Mouse (Mus musculus): ENCODE data around the gene Ypel2.

- TF ChIP-seq MAZ (IDR thresholded peaks at IDR 0.05; ENCODE audit: low read depth, low read length) (no peak), CTCF (IDR thresholded peaks at IDR 0.05 in 2 of 3, conservative IDR thresholded peaks at IDR 0.05 in 1 of 3; ENCODE audit: control insufficient read depth in 1 of 3, insufficient read depth in 1 of 3, low read depth in 2 of 3, low read length in 3 of 3, poor library complexity in 1 of 3, severe bottlenecking in 1 of 3) (no peak), POLR2A (IDR thresholded peaks at IDR 0.05; ENCODE audit: control insufficient read depth in 1 of 2, insufficient read depth in 1 of 2, low read depth in 1 of 2, low read length in 2 of 2, poor library complexity in 1 of 2) (no peak), HCFC1 (IDR thresholded peaks at IDR 0.05; ENCODE audit: low read depth, low read length) (no peak), NRF1 (IDR thresholded peaks at IDR 0.05; ENCODE audit: insufficient read depth, low read depth, low read length, poor library complexity, severe bottlenecking) (no peak)
Observed at GRCm38 (mm10) chr11:86938551-86938950, 55.0 kb downstream of the Ypel2 start.
